Mouse (Mus musculus) cerebellum, adult 2 months (tissue): Measurements from ENCODE around the gene Sprr2k.

Source experiments
- CTCF ChIP-seq: fragments of 200-500 bp; IDR thresholded peaks from 2 replicates; pipeline ENCODE4 v1.5.1; 2011; ENCODE audit warnings: low read depth, mild to moderate bottlenecking, control low read depth, low read length, moderate library complexity, borderline replicate concordance; ENCODE audit not compliant: insufficient read depth
- POLR2A ChIP-seq: fragments of 200-500 bp; IDR thresholded peaks from 2 replicates; pipeline ENCODE4 v1.6.1; 2011; ENCODE audit warnings: low read length, control low read depth, borderline replicate concordance; ENCODE audit not compliant: insufficient read depth

GRCm38 (mm10) chr3:92407691-92408090 is 24.7 kb upstream of the Sprr2k start, which contains the start of gene Sprr2i:
- TF ChIP-seq CTCF (no peak), POLR2A (no peak)
